Mouse (Mus musculus) fibroblast of lung, adult 2 months (primary cell): ENCODE results near the gene H2afj.

Source experiments
- DNase-seq: peaks from one replicate; pipeline ENCODE4 v3.0.0-alpha.2; 2011; ENCODE audit warnings: low read depth

Gene H2afj

GRCm38 (mm10) chr6:136847267-136847666, 39.2 kb downstream of the H2afj start:
- DNase-seq: no peak

GRCm38 (mm10) chr6:136847790-136848189, 39.7 kb downstream of the H2afj start:
- no peak for DNase-seq

- no peak for DNase-seq
Observed at GRCm38 (mm10) chr6:136848399-136848798, 40.4 kb downstream of the H2afj start.

GRCm38 (mm10) chr6:136848971-136849370, 40.9 kb downstream of the H2afj start:
- no peak for DNase-seq

DNA sequence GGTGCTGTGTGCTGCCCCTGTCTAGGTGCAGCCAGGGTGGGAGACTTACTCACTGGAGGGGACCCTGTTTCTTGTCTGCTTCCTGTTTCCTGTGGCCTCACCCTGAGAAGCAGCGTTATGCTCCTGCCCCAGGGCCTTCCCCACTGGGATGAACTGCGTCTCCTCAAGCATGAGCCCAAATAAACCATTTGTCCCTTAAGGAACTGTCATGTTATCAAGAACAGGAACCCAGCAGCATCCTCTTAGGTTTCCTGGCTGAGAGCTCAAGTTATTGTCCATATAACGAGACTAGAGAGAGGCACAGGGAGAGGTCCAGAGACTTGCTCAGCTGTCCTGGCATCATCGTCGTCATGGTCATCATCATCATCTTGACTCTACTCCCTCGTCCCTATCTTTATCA, 42.2 kb downstream of the H2afj start:
- no peak for DNase-seq

GRCm38 (mm10) chr6:136852348-136852747, 44.3 kb downstream of the H2afj start:
- DNase-seq: no peak

DNA sequence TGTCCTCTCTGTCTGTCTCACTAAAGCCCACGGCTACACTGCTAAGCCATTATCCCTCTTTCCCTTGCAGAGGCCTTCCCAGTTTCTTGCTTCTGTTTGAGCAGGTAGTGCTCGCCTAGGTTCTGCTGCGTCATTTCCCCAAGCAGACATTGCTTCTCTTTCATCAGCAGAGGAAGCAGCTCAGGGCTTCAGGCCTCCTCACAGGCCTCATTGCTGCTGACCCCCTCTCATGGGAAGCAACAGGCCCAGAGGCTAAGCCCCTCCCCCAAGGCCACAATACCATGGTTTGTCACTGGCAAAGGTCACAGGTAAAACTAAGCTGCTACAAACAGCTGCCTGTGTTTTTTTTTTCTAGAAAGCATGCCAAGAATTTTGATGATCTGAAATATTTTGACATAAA, 44.7 kb downstream of the H2afj start:
- DNase-seq: no peak

DNA sequence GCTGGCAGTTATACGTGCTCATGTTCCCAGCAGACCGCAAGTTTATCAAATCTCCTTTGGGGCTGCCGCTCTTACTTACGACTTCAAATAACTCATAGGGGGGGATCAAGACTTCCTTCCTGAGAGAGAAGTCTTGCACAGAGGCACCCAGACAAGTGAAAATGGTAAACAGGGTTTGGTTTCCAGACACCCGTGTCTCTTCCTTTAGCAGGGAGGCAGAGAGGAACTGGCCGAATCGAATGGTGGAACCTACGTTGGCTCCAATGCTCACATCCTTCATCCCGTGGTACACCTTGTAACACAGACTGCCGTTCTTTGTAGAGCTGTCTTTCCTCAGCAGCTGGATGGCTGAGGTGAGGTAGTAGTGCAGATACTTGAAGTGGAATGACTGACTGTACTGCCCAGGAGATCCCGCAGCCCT, 46.3 kb downstream of the H2afj start:
- no peak for DNase-seq

DNA sequence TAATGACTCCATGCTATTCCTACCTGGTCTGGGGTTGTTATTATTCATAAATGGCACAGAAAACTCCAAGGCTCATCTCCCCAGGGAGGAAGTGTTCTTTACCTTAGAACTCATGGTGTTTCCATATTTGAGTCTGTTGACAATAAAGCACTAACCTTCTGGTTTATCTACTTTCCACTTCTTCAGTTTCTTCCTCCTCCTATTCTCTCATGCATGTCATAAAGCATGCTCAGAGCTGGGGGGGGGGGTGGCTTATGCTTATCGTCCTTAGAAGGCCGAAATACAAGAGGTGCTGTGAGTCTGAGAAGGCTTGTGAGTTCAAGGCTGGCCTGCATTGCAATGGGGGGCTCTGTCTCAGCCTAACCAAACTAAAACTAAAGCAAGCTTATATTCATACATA, 47.1 kb downstream of the H2afj start:
- no peak for DNase-seq

DNA sequence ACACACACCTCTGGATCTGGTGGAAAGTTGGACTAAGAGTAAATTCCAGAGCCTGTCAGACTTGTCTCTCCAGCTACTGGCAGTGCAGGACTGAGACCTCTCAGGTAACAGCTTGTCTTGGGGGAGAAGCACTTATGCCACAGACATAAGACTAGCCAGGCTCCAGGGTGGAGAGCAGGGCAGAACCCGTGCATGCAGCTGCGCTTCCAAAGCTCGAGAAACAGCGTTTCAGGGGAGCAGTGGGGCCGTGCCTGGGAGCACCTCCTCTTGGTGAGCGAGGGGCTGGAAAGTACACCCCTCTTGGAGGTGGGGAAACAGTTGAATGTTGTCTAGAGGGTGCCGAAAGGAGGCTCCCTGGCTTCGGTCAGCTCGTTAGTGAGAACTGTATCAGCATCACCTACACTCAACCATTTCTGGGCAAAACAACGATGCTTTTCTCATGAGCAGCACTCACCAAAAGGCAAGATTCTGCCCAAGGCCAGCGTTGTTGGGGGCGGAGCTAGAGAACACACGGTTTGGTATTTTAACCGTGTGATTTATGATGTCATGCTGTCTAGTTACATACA, 48.1 kb downstream of the H2afj start:
- DNase-seq: no peak

- no peak for DNase-seq
Observed at GRCm38 (mm10) chr6:136857186-136857872, 49.3 kb downstream of the H2afj start, which contains the start of gene Art4. Gene Art4 (minus strand): TSS chr6:136857733.

- DNase-seq: no peak
Observed at GRCm38 (mm10) chr6:136857873-136858260, 49.8 kb downstream of the H2afj start.

DNA sequence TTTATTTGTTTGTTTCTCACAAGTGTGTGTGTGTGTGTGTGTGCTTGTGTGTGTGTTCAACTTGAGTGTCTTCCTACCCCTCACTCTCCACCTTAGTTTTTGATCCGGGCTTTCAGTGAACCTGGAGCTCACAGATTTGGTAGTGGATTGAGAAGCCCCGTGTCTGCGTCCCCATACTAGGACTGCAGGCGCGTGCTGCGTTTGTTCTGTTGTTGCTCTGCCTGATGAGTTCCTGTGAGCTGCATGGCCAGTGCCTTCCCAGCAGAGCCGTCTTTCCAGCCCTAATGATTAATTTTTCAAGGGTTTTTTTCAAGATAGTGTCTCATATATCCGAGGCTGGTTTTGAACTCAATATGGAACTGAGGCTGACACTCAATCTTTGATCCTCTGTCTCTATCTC, 50.4 kb downstream of the H2afj start:
- DNase-seq: no peak
